Mouse (Mus musculus) frontal cortex, adult 2 months (tissue): ENCODE data around the gene Rtp3. TPM values are rescaled to one million over a fixed set of nuclear protein-coding genes. Genes with fewer than 3 reads are reported as not detected.

ENCODE experiments used
- DNase-seq, 2 experiments: peaks; one replicate each; pipeline ENCODE4 v3.0.0; 2022; ENCODE audit warnings: low spot score in 1 of 2; ENCODE audit errors: extremely low spot score in 1 of 2
- polyA plus RNA-seq: library from polyadenylated mRNA; depleted of rRNA; stranded (reverse); fragments of >200 nt; gene quantifications from 2 replicates; pipeline ENCODE4 v1.2.3, GENCODE M21; 2012; rRNA removed

Gene Rtp3
- polyA plus RNA-seq, 1 experiment: 0.50 TPM

GRCm38 (mm10) chr9:110947261-110947661 lies 43.1 kb downstream of the Rtp3 start:
- no peak for DNase-seq

DNA sequence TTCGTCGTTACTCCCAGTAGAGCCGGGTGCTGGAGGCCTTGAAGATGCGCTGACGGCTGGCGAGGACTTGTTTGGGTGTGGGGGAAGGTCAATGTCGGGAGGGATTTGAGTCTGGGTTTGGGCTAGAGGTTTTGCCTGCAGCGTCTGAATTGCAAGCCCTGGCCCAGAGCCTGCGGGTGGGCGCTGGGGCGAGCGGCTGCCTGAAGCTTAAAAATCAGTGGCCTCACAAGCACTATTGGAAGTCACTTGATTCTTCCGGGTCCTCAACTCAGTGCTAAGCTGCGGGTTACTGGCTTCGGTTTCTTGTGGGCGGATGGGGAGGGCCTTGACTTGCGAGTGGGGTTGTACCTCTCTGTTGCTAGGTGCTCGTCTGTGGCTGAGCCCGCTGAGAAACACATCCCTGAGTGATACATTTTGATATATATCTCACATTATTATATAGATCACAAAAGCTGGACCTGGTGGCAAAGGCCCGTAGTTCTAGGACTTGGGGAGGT lies 43.8 kb downstream of the Rtp3 start:
- no peak for DNase-seq

- DNase-seq: no peak
Measured at GRCm38 (mm10) chr9:110945926-110946325, 44.5 kb downstream of the Rtp3 start, which contains the start of gene Tdgf1. Tdgf1 (minus strand) TSS chr9:110946158.

DNA sequence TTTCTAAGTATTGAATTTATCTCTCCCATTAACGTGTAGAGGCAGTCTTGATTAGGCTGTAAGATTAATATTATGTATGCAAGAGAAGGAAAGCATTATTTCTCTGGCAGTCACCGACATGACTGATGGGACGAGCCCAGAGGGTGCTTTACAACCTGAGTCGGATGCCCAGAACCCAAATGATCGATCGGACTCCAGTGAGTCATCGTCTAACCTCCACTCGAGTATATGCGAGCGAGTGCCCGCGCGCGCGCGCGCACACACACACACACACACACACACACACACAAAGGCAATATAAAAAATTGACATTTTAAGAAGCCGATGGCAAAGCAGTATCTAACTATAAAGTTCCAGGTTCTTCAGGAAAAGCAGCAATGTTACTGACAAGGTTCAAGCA lies 45.0 kb downstream of the Rtp3 start:
- DNase-seq: no peak

GRCm38 (mm10) chr9:110944265-110944664 lies 46.1 kb downstream of the Rtp3 start:
- no peak for DNase-seq

- DNase-seq: no peak
Measured at GRCm38 (mm10) chr9:110937506-110938490, 52.6 kb downstream of the Rtp3 start.

DNA sequence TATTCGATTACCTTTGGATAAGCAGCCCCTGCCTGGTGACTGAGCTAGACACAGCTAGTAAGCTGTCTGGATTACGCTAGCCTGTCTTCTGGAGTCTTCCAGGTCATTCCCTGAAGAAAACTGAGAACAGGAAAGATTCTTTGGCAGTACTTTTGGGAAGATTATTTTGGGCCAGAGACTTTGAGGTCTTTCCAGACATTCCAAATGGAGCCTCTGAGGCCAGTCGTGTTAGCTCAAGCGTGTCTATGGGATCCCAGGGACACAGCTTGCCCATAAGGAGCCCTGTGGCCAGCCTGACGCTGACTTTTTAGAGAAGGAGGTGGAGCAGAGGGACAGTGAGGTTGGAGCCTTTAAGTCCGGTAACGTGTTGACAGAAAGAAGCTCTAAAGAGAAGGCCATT lies 54.4 kb downstream of the Rtp3 start:
- DNase-seq: no peak

Other genes starting within 250 kb of the Rtp3 start
- gene Myl3, start 248.7 kb downstream of the Rtp3 start, polyA plus RNA-seq: 0.32 and 0.46 TPM in 2 replicates
- 6.9 and 9.1 TPM in 2 replicates for gene Pth1r, start 243.4 kb downstream of the Rtp3 start, polyA plus RNA-seq
- 0.06 TPM in 1 of 2 replicates, not detected in the other for gene Prss42, start 192.4 kb downstream of the Rtp3 start, polyA plus RNA-seq
- not detected in 2 replicates for gene Prss44, start 176.6 kb downstream of the Rtp3 start, polyA plus RNA-seq
- gene Prss43, start 163.9 kb downstream of the Rtp3 start, polyA plus RNA-seq: 0.06 and 0.15 TPM in 2 replicates
- gene Prss45, start 156.0 kb downstream of the Rtp3 start, polyA plus RNA-seq: 0.42 and 0.54 TPM in 2 replicates
- not detected in 2 replicates for gene Prss46, start 146.1 kb downstream of the Rtp3 start, polyA plus RNA-seq
- gene Prss50, start 132.6 kb downstream of the Rtp3 start, polyA plus RNA-seq: 0.65 and 0.86 TPM in 2 replicates
- gene Als2cl, start 110.7 kb downstream of the Rtp3 start, polyA plus RNA-seq: 7.9 and 8.3 TPM in 2 replicates
- gene Tmie, start 110.5 kb downstream of the Rtp3 start, polyA plus RNA-seq: 2.2 and 2.5 TPM in 2 replicates
- not detected in 2 replicates for gene Fam240a, start 73.7 kb downstream of the Rtp3 start, polyA plus RNA-seq
- gene Tdgf1, start 44.4 kb downstream of the Rtp3 start, polyA plus RNA-seq: 0.94 and 1.3 TPM in 2 replicates
- 0.97 and 1.0 TPM in 2 replicates for gene Lrrc2, start 39.0 kb downstream of the Rtp3 start, polyA plus RNA-seq
- gene Ltf, start 28.7 kb upstream of the Rtp3 start, polyA plus RNA-seq: 0.06 and 0.71 TPM in 2 replicates
- gene Ccrl2, start 66.9 kb upstream of the Rtp3 start, polyA plus RNA-seq: 1.5 and 1.6 TPM in 2 replicates
- gene Lrrfip2, start 127.0 kb upstream of the Rtp3 start, polyA plus RNA-seq: 45.6 and 52.0 TPM in 2 replicates